Mouse (Mus musculus): ENCODE data around the gene Map2k6.

- TF ChIP-seq CTCF (IDR thresholded peaks at IDR 0.05; ENCODE audit: borderline replicate concordance, control insufficient read depth, extremely low read depth, insufficient read depth, low read length, poor library complexity) (no peak), POLR2A (IDR thresholded peaks at IDR 0.05; ENCODE audit: control insufficient read depth, extremely low read depth, insufficient read depth, low read length, poor library complexity) (no peak)
These were observed 62.8 kb downstream of the Map2k6 start for GRCm38 (mm10) chr11:110461560-110462331.
